Mouse (Mus musculus) intestine, embryonic 14.5 days (tissue): Measurements from ENCODE around the gene Ccdc92. TPM values are rescaled to one million over a fixed set of nuclear protein-coding genes. Genes with fewer than 3 reads are reported as not detected.
A peak's percentile ranks its signal among the peaks of the same experiment; 100 is the strongest.

Source experiments
- ATAC-seq: fragments of 200-750 bp; cut with Nextera tagmentation; replicated peaks from 2 replicates; pipeline ENCODE4 v1.8.0; 2017; ENCODE audit warnings: low read depth, moderate number of reproducible peaks, moderate TSS enrichment, moderate library complexity; ENCODE audit not compliant: low FRiP score, low TSS enrichment
- DNase-seq: peaks from one replicate; pipeline ENCODE4 v3.0.0-alpha.2; 2018; ENCODE audit warnings: low spot score
- H3K27ac ChIP-seq: fragments of 300-500 bp; sonication (generic); 2 replicates; pipeline ENCODE4 v1.5.1; 2014; ENCODE audit warnings: low read depth, mild to moderate bottlenecking, control low read depth
- H3K27me3 ChIP-seq: fragments of 300-500 bp; sonication (generic); replicated peaks from 2 replicates; pipeline ENCODE4 v1.6.1; 2014; ENCODE audit warnings: low read length, control low read depth; ENCODE audit not compliant: control insufficient read depth, insufficient read depth
- H3K36me3 ChIP-seq: fragments of 300-500 bp; sonication (generic); 2 replicates; pipeline ENCODE4 v1.6.1; 2014; ENCODE audit warnings: low read length, control low read depth; ENCODE audit not compliant: control insufficient read depth, insufficient read depth
- H3K4me1 ChIP-seq: fragments of 300-500 bp; sonication (generic); replicated peaks from 2 replicates; pipeline ENCODE4 v1.6.1; 2014; ENCODE audit warnings: low read length, control low read depth, mixed read lengths; ENCODE audit not compliant: control insufficient read depth, insufficient read depth
- H3K4me2 ChIP-seq: fragments of 300-500 bp; sonication (generic); 2 replicates; pipeline ENCODE4 v1.6.1; 2014; ENCODE audit warnings: low read length
- H3K4me3 ChIP-seq: fragments of 300-500 bp; sonication (generic); 2 replicates; pipeline ENCODE4 v1.5.1; 2014; ENCODE audit warnings: low read depth, low read length, control low read depth, mixed read lengths
- H3K9ac ChIP-seq: fragments of 300-500 bp; sonication (generic); 2 replicates; pipeline ENCODE4 v1.6.1; 2014; ENCODE audit warnings: mild to moderate bottlenecking, low read length
- H3K9me3 ChIP-seq: fragments of 300-500 bp; sonication (generic); 2 replicates; pipeline ENCODE4 v1.6.1; 2016; ENCODE audit warnings: low read length, control low read depth; ENCODE audit not compliant: control insufficient read depth
- WGBS: fragments of 180-500 bp; shearing (Covaris S2); extraction: QIAGEN DNeasy Blood & Tissue Kit; methylation state at CpG from one replicate; pipeline ENCODE4 v1.1.7; 2014; 5-methylcytosine and 5-hydroxymethylcytosine counted together
- polyA plus RNA-seq: library from polyadenylated mRNA; unstranded; fragments of >200 nt; fragmentation: Nextera tagmentation; extraction: Ambion mirVana; gene quantifications from 2 replicates; pipeline ENCODE4 v1.2.1, GENCODE M21; 2014

Gene Ccdc92
- polyA plus RNA-seq, 1 experiment from 2014 or later: 6.8 TPM

- ATAC-seq: no peak
- H3K9me3 ChIP-seq: no peaks in the 10 kb centered on the region
Observed at GRCm38 (mm10) chr5:124868981-124869380, 6.8 kb upstream of the Ccdc92 start.

GRCm38 (mm10) chr5:124862871-124863741 lies 882 bp upstream of the Ccdc92 start:
- Histone ChIP-seq H3K9ac (peak overlapping the region; percentile 61), H3K27ac (peak overlapping the region; percentile 69), H3K9me3 (no peaks in the 10 kb centered on the region), H3K36me3 (peaks cover 19% of the 10 kb centered on the region), H3K4me2 (peak overlapping the region; percentile 62), H3K4me1 (peaks cover 12% of the 10 kb centered on the region), H3K4me3 (peak overlapping the region; percentile 57), H3K27me3 (peaks cover 24% of the 10 kb centered on the region)
- WGBS: 2% methylated on average over 58 of the region's 88 CpGs
- DNase-seq (peak; percentile 82), ATAC-seq (peak; percentile 60)

More at GRCm38 (mm10) chr5:124868981-124869380, 6.8 kb upstream of the Ccdc92 start:
- H3K4me3 ChIP-seq: no peak overlapping the region
- H3K27ac ChIP-seq: no peak overlapping the region
- no peak overlapping the region for H3K9ac ChIP-seq
- H3K36me3 ChIP-seq: peaks cover 22% of the 10 kb centered on the region
- peaks cover 40% of the 10 kb centered on the region for H3K4me1 ChIP-seq
- WGBS: 38% methylated on average over 4 of the region's 4 CpGs
- peak; percentile 71 for DNase-seq
- no peaks in the 10 kb centered on the region for H3K27me3 ChIP-seq
- H3K4me2 ChIP-seq: no peak overlapping the region

GRCm38 (mm10) chr5:124861463-124861862 lies 761 bp downstream of the Ccdc92 start:
- 1% methylated on average over 33 of the region's 33 CpGs for WGBS
- 0 out of 2 replicates have a peak, but pooled peaks have one; percentile 0 for ATAC-seq

GRCm38 (mm10) chr5:124860013-124860412 lies 2.2 kb downstream of the Ccdc92 start:
- no peak overlapping the region for H3K9ac ChIP-seq
- H3K4me3 ChIP-seq: no peak overlapping the region
- no peak overlapping the region for H3K27ac ChIP-seq
- no peak overlapping the region for H3K4me2 ChIP-seq
- H3K4me1 ChIP-seq: peaks cover 12% of the 10 kb centered on the region
- peaks cover 5% of the 10 kb centered on the region for H3K36me3 ChIP-seq
- 5% methylated on average over 5 of the region's 5 CpGs for WGBS
- peak; percentile 59 for DNase-seq
- no peaks in the 10 kb centered on the region for H3K9me3 ChIP-seq
- ATAC-seq: no peak
- peaks cover 24% of the 10 kb centered on the region for H3K27me3 ChIP-seq

More at GRCm38 (mm10) chr5:124861463-124861862, 761 bp downstream of the Ccdc92 start:
- peak overlapping the region; percentile 68 for H3K4me2 ChIP-seq
- peak; percentile 67 for DNase-seq
- H3K36me3 ChIP-seq: peaks cover 11% of the 10 kb centered on the region
- H3K4me1 ChIP-seq: peaks cover 12% of the 10 kb centered on the region
- peak overlapping the region; percentile 29; the same call in 1 of the 2 replicates for H3K27ac ChIP-seq
- H3K9me3 ChIP-seq: no peaks in the 10 kb centered on the region
- H3K27me3 ChIP-seq: peaks cover 24% of the 10 kb centered on the region
- peak overlapping the region; percentile 29 for H3K9ac ChIP-seq
- H3K4me3 ChIP-seq: peak overlapping the region; percentile 57

- DNase-seq (no peak), ATAC-seq (no peak)
- WGBS: 94% methylated on average over 4 of the region's 4 CpGs
- Histone ChIP-seq H3K9me3 (no peaks in the 10 kb centered on the region), H3K4me2 (no peak overlapping the region), H3K4me1 (no peaks in the 10 kb centered on the region), H3K27me3 (no peaks in the 10 kb centered on the region), H3K9ac (no peak overlapping the region), H3K36me3 (no peaks in the 10 kb centered on the region), H3K27ac (no peak overlapping the region), H3K4me3 (no peak overlapping the region)
Observed at GRCm38 (mm10) chr5:124854202-124854601, 8.0 kb downstream of the Ccdc92 start.

GRCm38 (mm10) chr5:124853079-124853478 lies 9.1 kb downstream of the Ccdc92 start:
- H3K9me3 ChIP-seq: no peaks in the 10 kb centered on the region
- no peaks in the 10 kb centered on the region for H3K36me3 ChIP-seq
- no peaks in the 10 kb centered on the region for H3K4me1 ChIP-seq
- H3K4me2 ChIP-seq: no peak overlapping the region
- no peak for DNase-seq
- H3K4me3 ChIP-seq: no peak overlapping the region
- no peak for ATAC-seq
- 53% methylated on average over 2 of the region's 2 CpGs for WGBS
- H3K9ac ChIP-seq: no peak overlapping the region
- peak overlapping the region; percentile 51; the same call in 1 of the 2 replicates for H3K27ac ChIP-seq
- no peaks in the 10 kb centered on the region for H3K27me3 ChIP-seq

- no peaks in the 10 kb centered on the region for H3K9me3 ChIP-seq
- no peaks in the 10 kb centered on the region for H3K4me1 ChIP-seq
- ATAC-seq: no peak
- H3K36me3 ChIP-seq: no peaks in the 10 kb centered on the region
- H3K4me3 ChIP-seq: no peak overlapping the region
- DNase-seq: no peak
- no peak overlapping the region for H3K9ac ChIP-seq
- H3K27ac ChIP-seq: peak overlapping the region; percentile 51; the same call in 1 of the 2 replicates
- H3K27me3 ChIP-seq: no peaks in the 10 kb centered on the region
- WGBS: 28% methylated on average over 2 of the region's 2 CpGs
- no peak overlapping the region for H3K4me2 ChIP-seq
Observed at GRCm38 (mm10) chr5:124852294-124852693, 9.9 kb downstream of the Ccdc92 start.

- H3K4me2 ChIP-seq: no peak overlapping the region
- no peak; the same call in 1 of the 2 replicates for ATAC-seq
- no peaks in the 10 kb centered on the region for H3K4me1 ChIP-seq
- no peak overlapping the region for H3K9ac ChIP-seq
- no peak overlapping the region for H3K27ac ChIP-seq
- no peak for DNase-seq
- 50% methylated on average over 4 of the region's 4 CpGs for WGBS
- no peaks in the 10 kb centered on the region for H3K36me3 ChIP-seq
- H3K27me3 ChIP-seq: no peaks in the 10 kb centered on the region
- no peaks in the 10 kb centered on the region for H3K9me3 ChIP-seq
- H3K4me3 ChIP-seq: no peak overlapping the region
Observed at GRCm38 (mm10) chr5:124851572-124851971, 10.7 kb downstream of the Ccdc92 start.
